Mouse (Mus musculus) midbrain, embryonic 11.5 days (tissue): ENCODE measurements around the gene Rhou. TPM values are rescaled to one million over a fixed set of nuclear protein-coding genes. Genes with fewer than 3 reads are reported as not detected.
"Not testable (repeated sequence)": the region's sequence is repeated elsewhere in the genome, so short reads cannot be mapped to it uniquely, and the experiment has no call there.

ENCODE experiments used
- ATAC-seq: fragments of 200-750 bp; cut with Nextera tagmentation; 2 replicates; pipeline ENCODE4 v1.8.0; 2017; ENCODE audit warnings: moderate TSS enrichment, moderate library complexity; ENCODE audit not compliant: low FRiP score
- DNase-seq: peaks from one replicate; pipeline ENCODE4 v3.0.0; 2015; ENCODE audit warnings: low spot score; ENCODE audit errors: missing footprints
- H3K27ac ChIP-seq: fragments of 300-500 bp; sonication (generic); 2 replicates; pipeline ENCODE4 v1.5.1; 2014; ENCODE audit warnings: low read depth, low read length
- H3K27me3 ChIP-seq: fragments of 300-500 bp; sonication (generic); 2 replicates; pipeline ENCODE4 v1.6.1; 2014; ENCODE audit warnings: mild to moderate bottlenecking, low read length, moderate library complexity, mixed read lengths; ENCODE audit not compliant: control insufficient read depth, insufficient read depth
- H3K36me3 ChIP-seq: fragments of 300-500 bp; sonication (generic); 2 replicates; pipeline ENCODE4 v1.6.1; 2014; ENCODE audit warnings: mild to moderate bottlenecking, low read length, moderate library complexity, mixed read lengths; ENCODE audit not compliant: control insufficient read depth, insufficient read depth
- H3K4me1 ChIP-seq: fragments of 300-500 bp; sonication (generic); 2 replicates; pipeline ENCODE4 v1.6.1; 2014; ENCODE audit warnings: low read length; ENCODE audit not compliant: control insufficient read depth, insufficient read depth
- H3K4me2 ChIP-seq: fragments of 300-500 bp; sonication (generic); 2 replicates; pipeline ENCODE4 v1.6.1; 2014; ENCODE audit warnings: mild to moderate bottlenecking, moderate library complexity
- H3K4me3 ChIP-seq: fragments of 300-500 bp; sonication (generic); 2 replicates; pipeline ENCODE4 v1.5.1; 2014; ENCODE audit warnings: low read depth, low read length
- H3K9ac ChIP-seq: fragments of 300-500 bp; sonication (generic); 2 replicates; pipeline ENCODE4 v1.6.1; 2014; ENCODE audit warnings: low read length
- H3K9me3 ChIP-seq: fragments of 300-500 bp; sonication (generic); 2 replicates; pipeline ENCODE4 v1.6.1; 2016; ENCODE audit warnings: low read length; ENCODE audit not compliant: control insufficient read depth
- WGBS: fragments of 180-500 bp; shearing (Covaris S2); extraction: QIAGEN DNeasy Blood & Tissue Kit; methylation state at CpG from one replicate; pipeline ENCODE4 v1.1.7; 2014; 5-methylcytosine and 5-hydroxymethylcytosine counted together
- polyA plus RNA-seq: library from polyadenylated mRNA; unstranded; fragments of >200 nt; fragmentation: Nextera tagmentation; extraction: Ambion mirVana; gene quantifications from 2 replicates; pipeline ENCODE4 v1.2.1, GENCODE M21; 2014

Rhou gene
- polyA plus RNA-seq, 1 experiment from 2014 or later = 8.3 TPM

- H3K4me1 ChIP-seq = peaks cover 4% of the 10 kb centered on the region; the same call in 1 of the 2 replicates
- peak overlapping the region; percentile 22 for H3K4me3 ChIP-seq
- peak overlapping the region; percentile 54 for H3K4me2 ChIP-seq
- H3K9ac ChIP-seq = peak overlapping the region; percentile 31; the same call in 1 of the 2 replicates
- H3K9me3 ChIP-seq = no peaks in the 10 kb centered on the region
- no peak overlapping the region for H3K27ac ChIP-seq
- ATAC-seq = peak; percentile 65; the same call in 1 of the 2 replicates
- 12% methylated on average over 19 of the region's 19 CpGs for WGBS
- H3K36me3 ChIP-seq = no peaks in the 10 kb centered on the region
- peaks cover 25% of the 10 kb centered on the region for H3K27me3 ChIP-seq
- peak; percentile 99 for DNase-seq
Observed at GRCm38 (mm10) chr8:123628968-123629755, 24.6 kb upstream of the Rhou start.

- Histone ChIP-seq H3K4me1 (peaks cover 4% of the 10 kb centered on the region; the same call in 1 of the 2 replicates), H3K9ac (no peak overlapping the region), H3K36me3 (no peaks in the 10 kb centered on the region), H3K4me2 (no peak overlapping the region), H3K27ac (no peak overlapping the region), H3K9me3 (no peaks in the 10 kb centered on the region), H3K4me3 (no peak overlapping the region), H3K27me3 (peaks cover 16% of the 10 kb centered on the region)
- WGBS = 54% methylated on average over 10 of the region's 10 CpGs
- ATAC-seq (no peak), DNase-seq (peak; percentile 61)
Observed at GRCm38 (mm10) chr8:123630058-123630457, 23.7 kb upstream of the Rhou start.

- peak; percentile 88 for DNase-seq
- H3K27ac ChIP-seq = no peak overlapping the region
Observed at GRCm38 (mm10) chr8:123630841-123631251, 22.9 kb upstream of the Rhou start.

GRCm38 (mm10) chr8:123631746-123632145 is 22.0 kb upstream of the Rhou start:
- not testable (repeated sequence) for DNase-seq, ATAC-seq
- WGBS = 96% methylated on average over 3 of the region's 3 CpGs

More at GRCm38 (mm10) chr8:123630841-123631251, 22.9 kb upstream of the Rhou start:
- ATAC-seq = no peak
- Histone ChIP-seq H3K4me2 (peak overlapping the region; percentile 30), H3K9me3 (no peaks in the 10 kb centered on the region), H3K36me3 (no peaks in the 10 kb centered on the region), H3K9ac (no peak overlapping the region), H3K4me3 (0 out of 2 replicates have a peak overlapping the region, but pooled peaks have one; percentile 0), H3K27me3 (peaks cover 9% of the 10 kb centered on the region), H3K4me1 (peaks cover 4% of the 10 kb centered on the region; the same call in 1 of the 2 replicates)
- WGBS = 37% methylated on average over 12 of the region's 12 CpGs

GRCm38 (mm10) chr8:123632257-123632656 is 21.5 kb upstream of the Rhou start:
- Histone ChIP-seq H3K27me3 (peaks cover 7% of the 10 kb centered on the region), H3K4me1 (peaks cover 4% of the 10 kb centered on the region; the same call in 1 of the 2 replicates), H3K27ac (no peak overlapping the region), H3K4me3 (no peak overlapping the region), H3K9me3 (no peaks in the 10 kb centered on the region), H3K36me3 (no peaks in the 10 kb centered on the region), H3K9ac (no peak overlapping the region), H3K4me2 (no peak overlapping the region)
- DNase-seq = peak; percentile 80
- no peak for ATAC-seq
- 88% methylated on average over 4 of the region's 4 CpGs for WGBS

More at GRCm38 (mm10) chr8:123631746-123632145, 22.0 kb upstream of the Rhou start:
- H3K4me3 ChIP-seq, H3K9ac ChIP-seq, H3K4me2 ChIP-seq, H3K27ac ChIP-seq, H3K27me3 ChIP-seq, H3K9me3 ChIP-seq, H3K36me3 ChIP-seq, H3K4me1 ChIP-seq: not testable (repeated sequence)

GRCm38 (mm10) chr8:123633801-123634200 is 19.9 kb upstream of the Rhou start:
- Histone ChIP-seq H3K4me2 (no peak overlapping the region), H3K9me3 (no peaks in the 10 kb centered on the region), H3K4me3 (no peak overlapping the region), H3K27me3 (no peaks in the 10 kb centered on the region; the same call in 1 of the 2 replicates), H3K36me3 (no peaks in the 10 kb centered on the region), H3K9ac (no peak overlapping the region), H3K4me1 (peaks cover under 1% of the 10 kb centered on the region; the same call in 1 of the 2 replicates), H3K27ac (no peak overlapping the region)
- whole genome bisulfite sequencing = 77% methylated on average over 7 of the region's 7 CpGs
- ATAC-seq (no peak), DNase-seq (peak; percentile 28)

- WGBS = 54% methylated on average over 3 of the region's 3 CpGs
- H3K4me2 ChIP-seq = no peak overlapping the region
- no peak overlapping the region for H3K4me3 ChIP-seq
- no peaks in the 10 kb centered on the region for H3K4me1 ChIP-seq
- no peaks in the 10 kb centered on the region for H3K36me3 ChIP-seq
- no peaks in the 10 kb centered on the region; the same call in 1 of the 2 replicates for H3K27me3 ChIP-seq
- H3K27ac ChIP-seq = no peak overlapping the region
- no peaks in the 10 kb centered on the region for H3K9me3 ChIP-seq
- H3K9ac ChIP-seq = no peak overlapping the region
- DNase-seq (peak; percentile 51), ATAC-seq (no peak)
Observed at GRCm38 (mm10) chr8:123634395-123635131, 19.2 kb upstream of the Rhou start.

GRCm38 (mm10) chr8:123635671-123636070 is 18.1 kb upstream of the Rhou start:
- 83% methylated on average over 11 of the region's 11 CpGs for WGBS

More at GRCm38 (mm10) chr8:123635671-123636070, 18.1 kb upstream of the Rhou start:
- Histone ChIP-seq H3K27me3 (no peaks in the 10 kb centered on the region; the same call in 1 of the 2 replicates), H3K27ac (no peak overlapping the region), H3K4me1 (no peaks in the 10 kb centered on the region), H3K4me2 (no peak overlapping the region), H3K36me3 (no peaks in the 10 kb centered on the region), H3K9ac (no peak overlapping the region), H3K9me3 (no peaks in the 10 kb centered on the region), H3K4me3 (no peak overlapping the region)
- no peak for DNase-seq
- ATAC-seq = no peak
